Mouse (Mus musculus): ENCODE data around the gene Cyb5b.

DNA sequence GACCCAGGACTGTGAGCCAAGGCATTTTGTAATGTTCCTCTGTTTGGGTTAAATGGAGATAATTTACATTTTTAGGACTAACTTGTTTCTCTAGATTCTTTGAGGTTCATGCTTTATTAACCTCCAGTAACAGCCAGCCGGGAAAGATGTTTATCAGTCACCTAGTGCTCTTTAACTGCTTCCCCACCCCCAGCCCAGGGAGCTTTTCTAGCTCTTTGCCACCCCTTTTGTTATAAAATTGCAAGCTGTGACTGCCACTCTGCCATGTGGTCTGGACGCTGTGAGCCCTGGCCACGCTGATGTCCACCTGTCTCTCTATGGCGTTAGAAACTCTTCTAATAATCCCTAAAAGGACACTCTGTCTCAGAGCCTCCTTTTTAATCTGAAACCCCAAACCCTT, 6.9 kb upstream of the Cyb5b start:
- no peak for TF ChIP-seq POLR2A (IDR thresholded peaks at IDR 0.05; ENCODE audit: low read depth, low read length)
- TF ChIP-seq CTCF (IDR thresholded peaks at IDR 0.05; ENCODE audit: extremely low read depth, insufficient read length, insufficient replicate concordance, low read depth, low read length), result no peak

Data from small intestine, adult 2 months (tissue).